Mouse (Mus musculus): ENCODE results near the gene Znhit1. TPM values are rescaled to one million over a fixed set of nuclear protein-coding genes. Genes with fewer than 3 reads are reported as not detected.

Gene Znhit1
- polyA plus RNA-seq, 1 experiment from 2014 or later, result 94.3 TPM

DNA sequence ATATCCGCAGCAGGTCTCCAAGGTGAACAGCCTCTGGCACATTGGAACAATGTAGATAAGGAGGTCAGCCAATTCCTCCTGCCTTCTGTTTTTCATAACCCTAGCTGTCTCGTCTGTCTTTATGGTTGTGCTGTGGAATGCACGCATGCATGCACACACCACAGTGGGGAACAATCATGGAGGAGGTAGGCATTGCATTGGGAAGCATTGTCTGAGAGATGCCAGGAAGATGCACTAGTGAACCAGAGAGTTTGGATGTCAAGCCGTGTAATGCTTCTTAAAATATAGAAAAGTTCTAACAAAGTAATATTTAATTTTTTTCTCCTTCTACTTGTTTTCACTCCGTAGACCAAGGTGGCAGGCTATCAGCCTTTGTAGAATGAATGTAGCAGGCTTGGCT lies 54.9 kb downstream of the Znhit1 start:
- ATAC-seq (ENCODE audit: insufficient read depth, low FRiP score, low read depth), result no peak
- Histone ChIP-seq H3K4me2 (no peak overlapping the region), H3K4me3 (replicated peaks) (no peak overlapping the region), H3K9ac (no peak overlapping the region), H3K36me3 (no peaks in the 10 kb centered on the region), H3K27ac (no peak overlapping the region), H3K4me1 (no peaks in the 10 kb centered on the region), H3K27me3 (replicated peaks) (no peaks in the 10 kb centered on the region), H3K9me3 (no peaks in the 10 kb centered on the region)
- WGBS, result 83% methylated on average over 5 of the region's 5 CpGs

MicroRNA genes within 50 kb of the gene (microRNA counts, 519-probe panel; counts per million panel counts)
- not detected for microRNA mmu-miR-702

Small RNA genes within 50 kb of the gene (microRNA-seq; reads per million reads assigned to microRNA genes)
- gene Mir702, result 25.5 reads per million, percentile 36 among the genes with 10 or more reads in this experiment

Other genes with a start within 250 kb of the Znhit1 start
- gene Col26a1, start 104.8 kb downstream of the Znhit1 start, polyA plus RNA-seq (2015; fragmentation: Nextera tagmentation; extraction: Ambion mirVana), result 20.6 and 25.3 TPM in 2 replicates
- gene Ift22, start 79.9 kb downstream of the Znhit1 start, polyA plus RNA-seq (2015; fragmentation: Nextera tagmentation; extraction: Ambion mirVana), result 59.5 and 62.3 TPM in 2 replicates
- gene Fis1, start 34.7 kb downstream of the Znhit1 start, polyA plus RNA-seq (2015; fragmentation: Nextera tagmentation; extraction: Ambion mirVana), result 246 and 259 TPM in 2 replicates
- gene Cldn15, start 21.4 kb downstream of the Znhit1 start, polyA plus RNA-seq (2015; fragmentation: Nextera tagmentation; extraction: Ambion mirVana), result 8.9 and 10.8 TPM in 2 replicates
- 44.8 and 46.8 TPM in 2 replicates for gene Plod3, start 1.0 kb downstream of the Znhit1 start, polyA plus RNA-seq (2015; fragmentation: Nextera tagmentation; extraction: Ambion mirVana)
- 0.83 and 1.1 TPM in 2 replicates for gene Vgf, start 38.4 kb upstream of the Znhit1 start, polyA plus RNA-seq (2015; fragmentation: Nextera tagmentation; extraction: Ambion mirVana)
- gene Ap1s1, start 58.1 kb upstream of the Znhit1 start, polyA plus RNA-seq (2015; fragmentation: Nextera tagmentation; extraction: Ambion mirVana), result 189 and 211 TPM in 2 replicates
- gene Serpine1, start 84.2 kb upstream of the Znhit1 start, polyA plus RNA-seq (2015; fragmentation: Nextera tagmentation; extraction: Ambion mirVana), result 0.12 and 0.35 TPM in 2 replicates
- 9.7 and 10.2 TPM in 2 replicates for gene Trim56, start 128.2 kb upstream of the Znhit1 start, polyA plus RNA-seq (2015; fragmentation: Nextera tagmentation; extraction: Ambion mirVana)
- 0.54 and 1.9 TPM in 2 replicates for gene Muc3, start 161.3 kb upstream of the Znhit1 start, polyA plus RNA-seq (2015; fragmentation: Nextera tagmentation; extraction: Ambion mirVana)
- gene Muc3a, start 224.4 kb upstream of the Znhit1 start, polyA plus RNA-seq (2015; fragmentation: Nextera tagmentation; extraction: Ambion mirVana), result 1.2 and 2.6 TPM in 2 replicates

Measured in stomach, embryonic 15.5 days (tissue).